Mouse (Mus musculus) spleen, adult 12 weeks (tissue): ENCODE measurements around the gene Fgf15.
"Not testable (repeated sequence)": the region's sequence is repeated elsewhere in the genome, so short reads cannot be mapped to it uniquely, and the experiment has no call there.

ENCODE experiments used
- DNase-seq: peaks from one replicate; pipeline ENCODE4 v3.0.0; 2022; ENCODE audit warnings: low spot score

Gene Fgf15

DNA sequence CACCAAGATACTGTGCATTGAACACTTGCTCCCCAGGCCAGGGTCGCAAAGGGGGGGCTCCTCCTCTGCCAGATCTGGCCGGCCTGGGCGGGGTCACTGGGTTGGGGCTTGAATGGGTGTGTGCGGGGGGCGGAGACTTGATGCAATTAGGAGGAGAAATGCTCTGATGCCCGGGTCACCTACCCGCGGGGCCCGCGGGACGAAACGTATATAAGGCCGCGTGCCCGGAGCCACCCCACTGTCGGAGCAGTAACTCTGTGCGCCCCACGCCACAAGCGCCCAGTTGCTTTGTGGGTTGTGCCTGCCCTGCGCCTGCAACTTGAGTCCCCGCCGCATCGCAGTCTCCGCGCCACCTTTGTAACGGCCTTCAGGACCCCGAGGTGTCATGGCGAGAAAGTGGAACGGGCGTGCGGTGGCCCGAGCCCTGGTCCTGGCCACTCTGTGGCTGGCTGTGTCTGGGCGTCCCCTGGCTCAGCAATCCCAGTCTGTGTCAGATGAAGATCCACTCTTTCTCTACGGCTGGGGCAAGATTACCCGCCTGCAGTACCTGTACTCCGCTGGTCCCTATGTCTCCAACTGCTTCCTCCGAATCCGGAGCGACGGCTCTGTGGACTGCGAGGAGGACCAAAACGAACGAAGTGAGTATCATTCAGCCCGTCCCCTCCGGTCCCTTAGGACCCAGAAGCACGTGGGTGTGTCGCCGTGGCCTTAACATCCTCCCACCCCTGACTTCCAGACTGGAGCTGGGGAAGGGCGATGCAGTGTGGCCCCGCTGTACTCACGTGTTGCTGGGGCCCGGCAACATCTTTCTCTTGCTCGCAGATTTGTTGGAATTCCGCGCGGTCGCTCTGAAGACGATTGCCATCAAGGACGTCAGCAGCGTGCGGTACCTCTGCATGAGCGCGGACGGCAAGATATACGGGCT lies at the start of gene Fgf15:
Gene Fgf15 (plus strand): TSS at position 238 of the 925 bp plus-strand sequence.
- no peak for DNase-seq

DNA sequence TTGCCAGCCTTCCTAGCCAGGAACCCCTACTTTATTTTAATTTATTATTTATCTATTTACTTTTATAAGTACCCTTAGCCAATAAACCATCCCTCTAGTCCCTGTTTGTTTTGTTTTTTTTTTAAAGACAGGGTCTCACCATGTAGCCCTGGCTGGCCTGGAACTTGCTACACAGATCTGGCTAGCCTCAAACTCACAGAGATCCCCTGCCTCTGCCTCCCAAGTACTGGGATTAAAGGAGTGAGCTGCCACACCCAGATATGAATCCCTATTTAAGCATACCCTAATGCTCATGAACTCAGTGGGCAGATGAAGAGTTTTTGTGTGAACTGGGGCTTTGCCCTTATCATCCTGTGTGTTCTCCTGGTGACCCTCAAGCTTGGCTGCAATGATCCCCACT lies 49.3 kb upstream of the Fgf15 start, which contains the start of gene Fgf4:
Gene Fgf4 (plus strand): TSS at position 301 of the 400 bp plus-strand sequence.
- no peak for DNase-seq

DNA sequence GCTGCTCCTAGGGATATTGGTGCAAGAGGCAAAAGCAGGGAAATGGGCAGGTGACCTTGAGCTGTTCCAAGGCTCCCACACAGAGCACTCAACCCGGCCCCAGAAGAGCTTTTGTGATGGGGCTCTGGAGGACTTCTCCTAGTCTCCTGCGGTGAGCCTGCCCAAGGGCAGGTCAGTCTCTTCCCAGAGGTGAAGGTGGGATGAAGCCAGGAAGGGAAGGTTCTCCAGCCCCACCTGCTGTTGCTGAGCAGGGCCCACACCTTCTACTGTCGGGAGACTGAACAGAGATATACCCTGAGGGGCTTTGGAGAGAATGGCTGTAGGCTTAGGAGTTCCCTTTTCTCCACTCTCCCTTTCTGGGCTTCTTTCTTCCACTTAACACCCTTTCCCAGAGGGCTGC lies 45.0 kb upstream of the Fgf15 start:
- DNase-seq: no peak

DNA sequence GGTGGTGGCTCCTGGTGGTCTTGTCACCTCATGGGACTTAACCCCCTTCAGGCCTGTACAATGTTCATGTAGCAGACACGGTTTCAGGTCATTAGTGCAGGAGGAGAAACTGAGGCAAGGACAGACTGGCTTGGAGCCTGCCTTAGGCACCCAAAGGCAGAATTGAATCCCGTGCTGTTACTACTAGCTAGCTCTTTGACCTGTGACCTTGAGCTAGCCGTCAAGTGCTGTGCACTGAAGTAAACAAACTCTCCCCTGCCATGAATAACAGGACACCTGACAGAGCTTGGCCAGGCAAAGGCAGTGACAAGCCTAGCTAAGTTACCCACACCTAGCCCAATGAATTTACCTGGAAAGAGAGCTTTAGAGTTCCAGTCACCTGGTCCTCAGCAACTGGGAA lies 41.4 kb upstream of the Fgf15 start:
- no peak for DNase-seq

DNA sequence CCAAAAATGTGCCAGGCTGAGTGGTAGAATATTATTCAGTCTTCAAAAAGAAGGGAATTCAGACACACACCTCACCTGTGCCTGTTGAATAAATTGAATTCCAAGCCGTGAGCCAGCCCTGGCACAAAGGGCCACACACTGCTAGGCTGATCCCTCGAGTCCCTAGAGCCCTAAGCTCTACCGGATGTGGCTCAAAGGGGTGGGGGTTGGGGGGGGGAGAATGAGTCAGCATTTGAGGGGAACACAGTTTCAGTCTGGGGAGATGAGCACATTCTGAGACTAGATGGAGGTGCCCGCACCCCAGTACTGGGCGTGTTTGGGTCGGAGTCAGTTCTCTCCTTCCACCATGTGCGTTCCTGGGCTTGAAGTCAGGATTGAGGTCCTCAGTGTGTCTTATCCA lies 39.2 kb upstream of the Fgf15 start:
- DNase-seq: no peak

DNA sequence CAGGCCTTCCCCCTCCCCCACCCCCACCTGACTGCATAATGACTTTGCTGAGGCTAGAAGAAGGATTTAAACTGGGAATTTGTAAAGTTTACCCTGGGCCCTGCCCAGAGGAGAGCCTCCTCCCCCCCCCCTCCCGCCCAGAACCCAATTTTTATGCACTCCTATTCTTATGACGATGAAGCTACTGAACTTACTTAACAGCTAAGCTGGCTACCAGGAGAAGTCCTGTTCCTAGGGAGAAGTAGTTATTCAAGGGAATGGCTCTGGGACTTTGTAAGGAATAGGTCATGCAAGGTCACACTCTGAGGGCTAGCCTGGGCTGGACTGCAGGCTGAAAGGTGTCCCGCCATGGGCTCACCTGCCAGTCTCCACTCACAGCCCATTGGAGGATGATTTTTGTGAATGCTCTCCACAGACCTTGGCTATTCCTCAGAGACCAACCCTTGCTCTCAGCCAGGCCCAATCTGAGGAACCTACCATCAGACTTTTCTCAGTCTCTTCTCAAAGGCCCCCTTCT lies 38.4 kb upstream of the Fgf15 start:
- no peak for DNase-seq

DNA sequence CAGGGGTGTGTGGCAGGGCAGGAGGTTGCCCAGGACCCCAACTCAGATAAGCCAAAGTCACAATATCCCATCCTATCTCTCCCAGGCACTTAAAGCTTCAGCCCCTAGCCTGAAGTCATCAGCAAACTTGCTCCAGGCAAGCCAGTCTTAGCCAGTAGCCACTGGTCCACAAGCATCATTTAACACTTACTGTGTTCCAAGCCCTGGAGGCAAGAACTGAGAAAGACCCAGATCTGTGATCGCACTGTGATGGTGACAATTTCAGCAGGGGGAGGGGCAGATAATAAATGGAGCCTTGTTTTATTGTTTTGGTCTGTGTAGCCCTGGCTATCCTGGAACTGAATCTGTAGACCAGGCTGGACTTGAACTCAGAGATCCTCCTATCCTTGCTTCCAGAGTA lies 37.6 kb upstream of the Fgf15 start:
- DNase-seq: no peak

DNA sequence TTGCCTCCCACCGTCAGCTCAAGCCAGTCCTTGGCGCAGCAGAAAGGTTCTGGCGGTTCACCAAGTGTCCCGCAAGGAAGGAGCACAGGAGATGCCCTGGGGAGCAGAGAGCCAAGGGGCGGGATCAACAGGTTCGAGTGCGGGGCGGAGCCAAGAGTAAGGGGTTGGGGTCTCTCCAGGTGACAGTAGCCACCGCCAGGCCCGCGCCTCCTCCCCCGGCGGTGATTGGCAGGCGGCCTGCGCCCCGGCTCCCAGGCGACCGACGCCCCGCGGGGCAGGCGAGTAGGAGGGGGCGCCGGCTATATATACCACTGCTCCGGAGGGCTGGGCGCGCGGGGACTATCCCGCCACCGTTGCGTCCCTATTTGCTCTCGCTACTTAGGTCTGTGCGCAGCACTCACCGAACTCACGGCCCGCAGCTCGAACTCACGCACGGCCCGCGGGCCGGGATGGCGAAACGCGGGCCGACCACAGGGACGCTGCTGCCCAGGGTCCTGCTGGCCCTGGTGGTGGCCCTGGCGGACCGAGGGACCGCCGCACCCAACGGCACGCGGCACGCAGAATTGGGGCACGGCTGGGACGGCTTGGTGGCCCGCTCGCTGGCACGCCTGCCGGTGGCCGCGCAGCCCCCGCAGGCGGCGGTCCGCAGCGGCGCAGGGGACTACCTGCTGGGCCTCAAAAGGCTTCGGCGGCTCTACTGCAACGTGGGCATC lies 35.1 kb upstream of the Fgf15 start:
- no peak for DNase-seq

DNA sequence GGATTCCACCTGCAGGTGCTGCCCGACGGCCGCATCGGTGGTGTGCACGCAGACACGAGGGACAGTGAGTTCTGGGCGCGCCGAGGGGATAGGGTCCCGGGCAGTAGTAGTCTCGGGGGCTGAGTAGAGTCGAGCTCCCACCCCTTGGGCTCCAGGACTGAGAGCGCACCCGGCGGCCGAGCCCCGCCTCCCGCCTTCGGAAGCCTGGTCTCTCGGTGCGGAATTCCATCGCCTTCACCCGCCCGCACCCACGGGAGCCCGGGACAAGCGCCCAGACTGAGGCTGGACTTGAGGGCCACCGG lies 34.6 kb upstream of the Fgf15 start:
- no peak for DNase-seq

DNA sequence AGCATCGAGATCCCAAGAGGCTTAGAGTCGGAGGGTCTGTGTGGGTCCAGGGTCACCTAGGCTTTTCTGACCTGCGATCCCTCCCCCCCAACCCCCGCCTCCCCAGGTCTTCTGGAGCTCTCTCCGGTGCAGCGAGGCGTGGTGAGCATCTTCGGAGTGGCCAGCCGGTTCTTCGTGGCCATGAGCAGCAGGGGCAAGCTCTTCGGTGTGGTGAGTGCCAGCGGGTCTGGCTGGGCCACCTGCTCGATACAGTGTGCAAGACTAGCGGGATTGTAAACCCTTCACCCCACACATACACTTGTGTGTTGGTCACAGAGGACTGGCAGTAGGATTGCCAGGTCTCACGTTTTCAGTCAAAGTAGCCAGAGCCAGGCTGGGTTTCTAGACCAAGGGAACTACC lies 34.2 kb upstream of the Fgf15 start:
- no peak for DNase-seq

DNA sequence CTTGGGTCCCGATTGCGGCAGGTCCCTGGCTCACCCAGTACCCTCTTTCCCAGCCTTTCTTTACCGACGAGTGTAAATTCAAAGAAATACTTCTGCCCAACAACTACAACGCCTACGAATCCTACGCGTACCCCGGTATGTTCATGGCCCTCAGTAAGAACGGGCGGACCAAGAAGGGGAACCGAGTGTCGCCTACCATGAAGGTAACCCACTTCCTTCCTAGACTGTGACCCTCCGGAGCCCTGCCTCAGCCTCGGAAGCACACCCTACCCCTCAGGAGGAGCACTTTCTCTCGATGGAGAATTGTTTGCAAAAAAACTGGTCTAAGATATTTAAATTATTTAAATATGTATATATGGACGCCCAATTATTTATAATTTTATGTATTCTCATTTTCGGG lies 33.6 kb upstream of the Fgf15 start:
- DNase-seq: no peak

DNA sequence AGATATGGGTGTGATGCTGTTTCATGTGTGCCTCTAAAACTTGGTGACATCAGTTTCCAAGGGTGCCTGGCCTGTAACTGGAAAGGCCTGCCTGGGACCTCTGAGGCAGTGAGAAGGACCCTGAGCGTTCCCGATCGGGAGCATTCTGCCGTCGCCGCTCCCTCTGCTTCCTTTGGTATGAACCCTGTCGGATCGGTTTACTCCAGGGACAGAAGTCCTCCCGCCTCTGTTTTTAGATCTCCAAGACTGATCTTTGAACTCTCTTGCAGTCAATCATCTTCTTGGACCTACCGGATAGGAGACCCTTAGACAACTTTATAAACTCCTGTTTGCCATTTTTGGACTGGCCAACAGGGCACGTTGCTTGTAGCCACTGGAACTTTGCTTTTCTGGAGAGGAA lies 33.1 kb upstream of the Fgf15 start:
- DNase-seq: no peak

DNA sequence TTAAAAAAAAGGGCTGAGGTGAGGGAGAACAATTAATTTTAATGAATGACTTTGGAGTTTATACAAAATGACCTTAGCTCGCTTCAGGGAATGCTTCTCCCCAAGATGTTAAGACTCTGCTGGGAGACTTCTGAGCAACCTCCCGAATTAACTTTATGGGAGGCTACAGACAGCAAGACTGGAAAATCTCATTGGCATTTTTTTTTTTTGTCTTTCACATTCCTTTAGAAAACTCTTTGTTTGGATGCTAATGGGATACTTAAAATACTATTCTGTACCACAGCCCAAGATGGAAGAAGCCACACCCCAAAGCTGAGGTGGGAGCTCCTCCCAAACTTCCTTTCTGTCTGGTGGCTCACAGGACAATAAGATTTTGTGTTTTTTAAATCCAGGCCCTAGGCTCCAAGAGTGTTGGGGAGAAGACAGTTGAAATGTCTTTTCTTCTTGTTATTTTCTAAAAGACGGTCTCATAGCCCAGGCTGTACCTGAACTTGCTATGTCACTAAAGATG lies 32.1 kb upstream of the Fgf15 start:
- DNase-seq: no peak

DNA sequence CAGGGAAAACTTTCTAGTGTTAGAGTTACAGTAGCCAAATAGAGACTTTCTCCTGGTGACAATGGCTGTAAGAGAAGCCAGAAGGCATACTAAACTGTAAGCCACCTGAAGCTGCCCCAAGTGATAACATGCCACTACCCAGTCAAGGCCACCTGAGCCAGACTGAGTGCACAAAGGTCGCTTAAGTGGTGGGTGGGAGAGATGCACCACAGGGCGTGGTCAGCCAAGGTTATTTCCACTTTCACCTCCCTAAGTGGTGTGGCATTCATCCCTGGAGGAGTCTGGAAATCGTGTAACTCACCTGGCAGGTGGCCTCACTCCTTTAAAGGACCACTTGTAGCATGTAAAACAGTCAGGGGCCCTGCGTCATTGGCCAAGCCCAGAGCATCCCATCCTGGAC lies 29.2 kb upstream of the Fgf15 start:
- no peak for DNase-seq

DNA sequence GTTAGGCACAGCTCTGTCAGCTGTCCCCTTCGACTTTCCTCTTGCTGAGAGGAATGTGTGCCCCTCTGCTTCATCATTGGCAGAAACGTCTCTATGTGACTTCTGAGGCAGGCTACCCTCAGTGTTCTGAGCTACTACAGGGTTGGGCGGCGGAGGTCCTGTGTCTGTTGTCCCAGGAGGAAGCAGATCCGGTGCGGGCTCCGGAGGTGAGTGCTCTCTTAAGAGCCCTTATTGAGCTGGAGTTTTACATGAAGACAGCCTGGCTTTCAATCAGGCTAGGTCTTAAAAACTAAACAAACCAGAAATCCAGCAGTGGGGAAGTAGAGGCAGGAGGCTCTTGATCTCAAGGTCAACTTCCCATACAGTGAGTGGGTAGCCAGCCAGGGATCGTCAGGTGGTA lies 28.7 kb upstream of the Fgf15 start:
- DNase-seq: no peak

DNA sequence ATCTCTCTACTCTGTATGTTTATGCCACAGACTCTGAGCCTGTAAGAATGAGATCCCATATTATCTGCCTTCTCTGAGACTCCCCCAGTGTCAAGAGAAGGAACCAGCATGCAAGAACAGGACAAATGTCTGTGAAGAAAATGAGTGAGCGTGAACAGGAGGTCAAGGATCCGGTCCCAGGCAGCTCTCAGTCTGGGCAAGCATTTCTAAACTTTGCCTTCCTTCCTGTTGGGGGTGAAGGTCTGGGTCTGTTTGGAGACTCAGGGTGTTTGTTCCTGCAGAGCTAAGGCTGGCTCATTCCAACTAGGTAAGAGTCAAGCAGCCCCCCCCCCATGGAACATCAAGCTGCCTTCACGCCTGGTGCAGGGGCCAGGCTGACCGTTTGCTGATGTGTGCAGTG lies 23.9 kb upstream of the Fgf15 start:
- no peak for DNase-seq

DNA sequence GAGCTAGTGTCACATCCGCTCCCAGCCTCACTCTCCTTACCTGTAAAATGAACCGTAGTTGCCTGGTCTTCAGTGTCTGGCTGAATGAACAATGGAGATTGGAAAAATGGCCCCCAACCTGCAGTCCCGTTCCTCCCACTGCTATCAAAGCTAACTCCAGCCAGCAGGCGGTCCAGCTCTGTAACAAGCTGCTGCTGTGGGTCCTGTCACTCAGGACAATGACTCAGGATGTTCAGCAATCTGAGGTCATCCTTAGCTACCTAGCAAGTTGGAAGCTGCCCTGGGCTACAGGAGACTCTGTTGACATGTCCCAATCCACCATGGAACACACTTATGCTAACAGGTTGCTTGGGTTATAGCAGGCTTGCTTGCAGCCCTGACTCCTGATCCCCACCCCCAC lies 23.2 kb upstream of the Fgf15 start:
- no peak for DNase-seq

DNA sequence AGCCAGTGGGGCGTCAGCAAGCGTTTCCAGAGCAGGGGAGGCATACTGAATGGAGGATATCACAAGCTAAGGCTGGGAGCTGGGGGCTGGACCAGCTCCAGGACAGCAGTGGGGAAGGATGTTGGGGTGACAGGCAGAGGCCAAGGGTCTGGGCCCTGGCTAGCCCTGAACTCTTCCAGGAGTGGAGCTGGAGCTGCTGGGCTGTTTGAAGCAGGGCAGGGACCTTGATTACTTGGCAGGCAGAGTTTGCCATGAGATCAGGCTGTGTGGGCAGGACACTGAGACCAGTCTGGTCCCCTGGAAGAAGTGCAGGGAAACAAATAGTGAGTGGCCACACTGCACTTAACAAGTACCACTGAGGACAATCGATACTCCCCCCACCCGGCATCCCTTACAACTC lies 22.1 kb upstream of the Fgf15 start:
- DNase-seq: no peak

DNA sequence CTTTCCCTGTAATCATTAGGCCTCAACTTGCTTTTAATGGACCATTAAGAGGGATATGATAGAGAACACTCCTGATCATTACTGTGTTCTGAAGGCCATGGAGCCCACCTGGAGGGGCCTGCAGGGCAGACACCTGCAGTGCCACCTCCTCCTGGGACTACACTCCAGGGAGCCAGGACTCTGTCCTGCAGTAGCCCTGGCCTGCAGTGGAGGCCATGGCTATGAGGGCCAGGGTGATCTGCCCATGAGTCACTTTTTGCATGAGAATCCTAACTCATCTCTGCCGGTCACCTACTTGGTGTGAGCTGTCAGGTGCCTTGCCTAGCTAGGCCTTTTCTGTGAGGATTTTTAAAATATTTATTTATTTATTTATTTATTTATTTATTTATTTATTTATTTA lies 17.9 kb upstream of the Fgf15 start:
- DNase-seq: no peak

DNA sequence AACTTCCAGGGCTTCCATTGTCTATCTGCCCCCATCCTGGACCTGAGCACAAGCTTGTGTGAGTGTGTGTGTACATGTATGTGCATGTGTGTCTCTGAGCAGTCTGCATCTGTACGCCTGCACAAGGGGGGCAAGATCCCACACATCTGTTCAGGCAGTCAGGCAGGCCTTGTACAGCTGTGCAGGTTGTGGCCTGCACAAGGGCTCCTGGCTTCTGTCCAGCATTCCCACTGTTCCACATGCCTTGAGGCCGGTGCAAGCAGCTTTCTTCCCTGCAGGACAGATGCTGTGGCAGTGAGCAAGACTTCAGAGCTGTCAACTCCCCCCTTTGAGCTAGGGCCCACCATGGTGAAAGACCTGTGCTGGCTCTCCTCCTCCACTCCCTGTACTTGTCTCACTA lies 13.2 kb upstream of the Fgf15 start:
- DNase-seq: no peak

DNA sequence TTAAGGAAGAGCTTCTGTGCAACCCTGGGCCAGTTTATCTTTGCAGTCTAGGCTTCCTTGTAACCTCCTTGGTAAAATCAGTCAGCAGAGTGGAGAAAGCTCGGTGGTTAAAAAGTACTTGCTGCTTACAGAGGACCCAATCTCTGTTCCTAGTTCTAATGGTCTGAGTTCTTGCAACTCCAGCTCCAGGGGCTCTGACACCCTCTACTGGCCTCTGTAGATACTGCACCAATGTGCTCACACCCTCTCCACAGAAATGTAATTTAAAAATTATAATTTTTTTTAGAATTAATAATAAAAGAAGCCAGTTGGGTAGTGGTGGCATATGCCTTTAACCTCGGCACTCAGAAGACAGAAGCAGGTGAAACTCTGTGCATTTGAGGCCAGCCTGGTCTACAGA lies 8.7 kb upstream of the Fgf15 start:
- DNase-seq: no peak

DNA sequence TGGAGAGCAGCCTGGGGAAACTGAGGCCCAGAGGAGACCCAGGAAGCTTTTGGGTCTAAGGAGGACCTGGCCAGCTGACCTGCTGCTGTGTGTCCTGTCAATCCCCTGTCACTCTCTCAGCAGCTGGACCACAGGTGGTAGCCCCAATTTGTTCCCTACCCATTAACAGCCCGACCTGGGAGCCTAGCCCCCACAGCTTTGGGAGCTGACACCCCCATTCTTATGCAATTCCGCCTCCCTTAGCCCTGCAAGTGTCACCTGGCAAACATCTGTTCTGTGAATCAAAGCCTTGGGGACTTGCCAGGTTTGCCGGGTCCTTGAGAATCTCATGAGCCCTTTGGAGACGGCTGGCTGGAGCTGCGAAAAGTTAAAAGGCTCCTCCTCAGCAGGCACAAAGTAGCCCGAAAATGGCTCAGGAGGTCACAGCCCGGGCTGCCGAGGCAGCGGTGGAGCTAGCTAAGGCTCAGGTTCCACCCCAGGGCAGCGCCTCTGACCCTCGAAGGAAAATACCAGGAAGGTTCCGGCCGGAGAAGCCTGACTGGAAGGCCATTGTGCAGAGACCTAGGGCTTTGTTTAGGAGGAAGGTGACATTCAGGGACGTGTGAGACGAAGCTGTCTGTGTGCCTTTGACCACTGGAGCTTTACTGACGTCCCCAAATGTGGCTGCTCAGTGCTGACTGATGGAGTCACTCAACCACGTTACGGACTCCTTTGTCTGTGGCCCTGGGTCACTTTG lies 7.6 kb upstream of the Fgf15 start:
- no peak for DNase-seq

DNA sequence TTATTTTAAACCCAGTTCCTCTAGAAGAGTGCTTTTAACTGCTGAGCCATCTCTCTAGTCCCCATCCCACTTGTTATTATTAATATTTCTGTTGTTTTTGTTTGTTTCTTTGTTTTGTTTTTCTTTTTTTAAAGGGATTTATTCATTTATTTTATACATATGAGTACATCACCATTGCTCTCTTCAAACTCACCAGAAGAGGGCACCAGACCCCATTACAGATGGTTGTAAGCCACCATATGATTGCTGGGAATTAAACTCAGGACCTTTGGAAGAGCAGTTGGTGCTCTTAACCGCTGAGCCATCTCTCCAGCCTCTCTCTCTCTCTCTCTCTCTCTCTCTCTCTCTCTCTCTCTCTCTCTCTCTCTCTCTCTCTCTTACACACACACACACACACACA lies 5.7 kb upstream of the Fgf15 start:
- not testable (repeated sequence) for DNase-seq
